In genomic region chr3:46431416-46431815, GRCm38 (mm10) we compare ENCODE assay signal across 17 mouse cellular contexts. TPM values are rescaled to one million over a fixed set of nuclear protein-coding genes. Genes with fewer than 3 reads are reported as not detected.
"Had no signal": no experiment of that assay in that cellular context is flagged by ENCODE, and none has a peak within 500 bp of the region (broad histone marks: within the 10 kb centered on the region; RNA-seq: fewer than 3 reads in every experiment).

No protein-coding gene starts in this region.

- DNase-seq: retina, postnatal 1 day; right cerebral cortex, adult 18-20 months; right cerebral cortex, postnatal 14 days; right cerebral cortex, postnatal 25 days; right cerebral cortex, postnatal 4 days; spleen, adult 18-20 months; thymus, adult 18-20 months; thymus, adult 2 months; thymus, postnatal 14 days; thymus, postnatal 25 days; thymus, postnatal 36 days; thymus, postnatal 4 days had no signal

- H3K36me3 ChIP-seq: neural tube, embryonic 15.5 days; stomach, embryonic 15.5 days had no signal

- H3K4me1 ChIP-seq: neural tube, embryonic 15.5 days; stomach, embryonic 15.5 days had no signal

- H3K9ac ChIP-seq: neural tube, embryonic 15.5 days; stomach, embryonic 15.5 days had no signal

- H3K4me3 ChIP-seq: neural tube, embryonic 15.5 days; stomach, embryonic 15.5 days had no signal

- H3K27ac ChIP-seq: neural tube, embryonic 15.5 days; stomach, embryonic 15.5 days; stomach, postnatal 0 days had no signal

- H3K9me3 ChIP-seq: neural tube, embryonic 15.5 days; stomach, embryonic 15.5 days had no signal

- H3K27me3 ChIP-seq: neural tube, embryonic 15.5 days; stomach, embryonic 15.5 days had no signal

- H3K4me2 ChIP-seq: neural tube, embryonic 15.5 days; stomach, embryonic 15.5 days had no signal

RNA-seq across cellular contexts. Expression of gene Pabpc4l, which starts 16.6 kb away (rescaled TPM):
- total RNA-seq: neutrophil, adult 5-6 weeks had no signal
- polyA plus RNA-seq: small intestine, adult 2 months had no signal
